Mouse (Mus musculus): ENCODE results near the gene Slc35e3.

The Slc35e3 gene

DNA sequence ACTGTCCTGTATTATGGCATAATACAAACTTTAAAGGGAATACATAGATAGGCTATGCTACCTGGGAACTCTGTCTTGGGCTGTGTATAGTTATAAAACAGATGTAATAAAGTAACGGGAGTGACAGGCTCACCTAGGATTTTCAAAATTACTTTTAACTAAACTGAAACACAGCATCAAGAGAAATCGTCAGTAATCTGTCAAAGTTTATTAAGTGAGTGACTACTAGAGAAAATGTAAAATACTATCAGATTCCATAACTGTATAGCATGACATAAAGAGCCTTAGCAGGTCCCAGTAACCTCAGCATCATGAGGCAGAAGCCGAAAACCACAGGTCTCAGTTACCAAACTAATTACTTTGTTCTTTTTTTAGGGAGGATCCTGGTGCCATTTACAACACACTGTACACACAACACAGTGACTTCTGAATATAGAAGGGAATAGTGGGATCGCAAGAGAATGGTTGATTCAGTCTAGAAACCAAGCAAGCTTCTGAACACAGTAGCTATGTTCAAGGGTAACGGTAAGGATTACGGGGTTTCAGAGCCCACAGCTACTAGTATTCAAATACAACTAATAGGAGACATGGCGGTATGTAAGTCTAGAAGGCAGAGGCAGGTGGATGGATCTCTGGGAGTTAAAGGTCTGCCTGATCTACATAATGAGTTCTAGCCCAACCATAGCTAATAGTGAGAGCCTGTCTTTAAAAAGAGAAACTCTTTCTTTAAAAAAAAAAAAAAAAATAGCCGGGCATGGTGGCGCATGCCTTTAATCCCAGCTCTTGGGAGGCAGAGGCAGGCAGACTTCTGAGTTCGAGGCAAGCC lies 47.6 kb downstream of the Slc35e3 start:
- DNase-seq (ENCODE audit: low spot score in 2 of 2), result no peak

GRCm38 (mm10) chr10:117697561-117698115 lies 48.5 kb downstream of the Slc35e3 start:
- no peak for DNase-seq (ENCODE audit: low spot score in 2 of 2)

DNA sequence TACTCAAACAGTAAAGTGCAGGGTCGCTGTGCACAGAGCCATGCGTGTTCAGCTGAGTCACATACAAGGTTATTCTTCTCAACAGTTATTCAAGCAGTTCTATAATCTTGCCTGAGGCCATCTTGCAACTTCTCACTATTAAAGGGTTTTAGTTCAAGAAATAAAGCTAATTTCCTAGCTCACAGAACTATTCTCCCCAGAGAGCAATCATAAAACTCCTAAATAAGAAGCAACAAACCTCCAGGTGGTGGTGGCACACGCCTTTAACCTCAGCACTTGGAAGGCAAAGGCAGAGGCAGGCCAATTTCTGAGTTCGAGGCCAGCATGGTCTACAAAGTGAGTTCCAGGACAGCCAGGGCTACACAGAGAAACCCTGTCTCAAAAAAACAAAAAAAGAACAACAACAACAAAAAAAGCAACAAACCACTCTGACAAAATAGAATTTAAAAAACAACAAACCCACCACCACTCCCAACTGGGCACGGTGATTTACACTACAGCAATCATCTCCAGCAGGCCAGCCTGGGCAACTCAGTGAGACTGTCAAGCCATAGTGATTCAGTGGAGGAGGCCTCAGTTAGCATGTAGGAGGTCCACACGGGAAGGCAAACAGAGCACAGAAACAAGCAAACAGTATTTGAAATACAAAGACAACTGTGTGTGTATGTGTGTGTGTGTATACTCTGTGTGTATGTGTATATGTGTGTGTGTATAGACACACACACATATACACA lies 49.2 kb downstream of the Slc35e3 start:
- no peak for DNase-seq (ENCODE audit: low spot score in 2 of 2)

- no peak for DNase-seq (ENCODE audit: low spot score in 2 of 2)
These were observed 49.9 kb downstream of the Slc35e3 start for GRCm38 (mm10) chr10:117696021-117696826.

GRCm38 (mm10) chr10:117695605-117696004 lies 50.6 kb downstream of the Slc35e3 start:
- no peak for DNase-seq (ENCODE audit: low spot score in 2 of 2)

GRCm38 (mm10) chr10:117695027-117695426 lies 51.1 kb downstream of the Slc35e3 start:
- no peak for DNase-seq (ENCODE audit: low spot score in 2 of 2)

DNA sequence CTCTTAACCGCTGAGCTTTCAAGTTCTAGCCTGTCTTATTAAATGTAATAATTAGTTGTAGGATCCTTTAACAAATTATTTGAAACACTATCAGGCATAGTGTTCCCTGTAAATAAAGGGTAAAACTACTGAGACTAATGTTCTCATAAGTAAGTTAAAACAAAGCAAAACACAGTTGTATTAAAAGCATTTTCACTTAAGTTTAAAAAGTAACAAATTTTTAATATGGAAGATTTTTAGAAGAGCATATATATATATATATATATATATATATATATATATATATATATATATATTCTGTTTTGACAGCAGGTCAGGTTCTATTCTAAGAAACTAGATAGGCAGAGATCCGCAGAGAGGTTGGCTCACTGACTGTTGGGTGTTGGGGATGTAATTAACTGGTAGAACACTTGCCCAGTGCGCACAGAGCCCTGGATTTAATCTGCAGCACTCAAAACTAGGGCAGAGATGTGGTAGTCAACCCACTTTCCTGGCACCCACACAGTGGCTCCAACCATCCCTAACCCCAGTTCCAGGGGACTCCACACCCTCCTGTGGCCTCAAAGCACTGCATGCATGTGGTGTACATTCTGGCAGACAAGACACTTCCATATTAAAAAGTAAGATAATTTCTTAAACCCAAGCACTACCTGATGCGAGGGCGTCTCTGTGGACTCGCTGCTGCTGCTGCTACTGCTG lies 51.8 kb downstream of the Slc35e3 start:
- no peak for DNase-seq (ENCODE audit: low spot score in 2 of 2)

GRCm38 (mm10) chr10:117692953-117693352 lies 53.2 kb downstream of the Slc35e3 start:
- no peak for DNase-seq (ENCODE audit: low spot score in 2 of 2)

- no peak for DNase-seq (ENCODE audit: low spot score in 2 of 2)
These were observed 54.0 kb downstream of the Slc35e3 start for GRCm38 (mm10) chr10:117692173-117692572.

- no peak for DNase-seq (ENCODE audit: low spot score in 2 of 2)
These were observed 54.7 kb downstream of the Slc35e3 start for GRCm38 (mm10) chr10:117691389-117691968.

- DNase-seq (ENCODE audit: low spot score in 2 of 2), result no peak
These were observed 55.3 kb downstream of the Slc35e3 start for GRCm38 (mm10) chr10:117690770-117691296.

GRCm38 (mm10) chr10:117690101-117690352 lies 56.1 kb downstream of the Slc35e3 start:
- no peak for DNase-seq (ENCODE audit: low spot score in 2 of 2)

DNA sequence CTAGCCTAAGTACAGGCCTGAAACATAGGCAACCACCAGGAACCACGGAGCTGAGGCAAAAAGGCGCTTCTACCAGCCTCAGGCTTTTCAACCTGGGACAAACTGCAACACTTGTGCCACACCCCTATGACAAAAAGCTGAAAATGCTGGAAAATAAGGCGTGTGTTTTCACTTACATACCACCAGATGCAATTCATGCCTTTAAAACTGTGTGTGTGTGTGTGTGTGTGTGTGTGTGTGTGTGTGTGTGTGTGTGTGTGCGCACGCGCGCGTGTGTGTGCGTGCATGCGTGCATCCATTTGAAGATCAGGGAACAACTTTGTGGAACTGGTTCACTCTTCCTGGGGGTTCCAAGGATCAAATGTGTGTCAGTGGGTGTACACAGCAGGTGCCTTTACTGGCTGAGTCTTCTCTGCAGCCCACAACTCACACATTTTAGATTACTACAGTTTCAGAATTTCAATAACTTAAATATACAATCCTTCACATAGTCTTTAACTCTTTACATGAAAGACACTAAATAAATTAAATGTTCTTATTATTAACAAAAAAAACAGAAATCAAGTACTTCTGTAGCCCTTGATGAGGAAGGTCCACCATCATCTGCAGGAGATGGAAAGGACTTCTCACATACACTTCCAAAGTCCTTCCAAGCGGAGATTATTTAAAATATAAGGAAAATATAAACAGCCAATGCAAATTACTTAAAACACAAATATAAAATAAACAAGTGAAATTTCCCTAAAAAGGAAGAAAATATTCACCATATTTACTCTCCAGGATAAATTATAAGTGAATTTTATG lies 56.7 kb downstream of the Slc35e3 start:
- DNase-seq (ENCODE audit: low spot score in 2 of 2), result no peak

DNA sequence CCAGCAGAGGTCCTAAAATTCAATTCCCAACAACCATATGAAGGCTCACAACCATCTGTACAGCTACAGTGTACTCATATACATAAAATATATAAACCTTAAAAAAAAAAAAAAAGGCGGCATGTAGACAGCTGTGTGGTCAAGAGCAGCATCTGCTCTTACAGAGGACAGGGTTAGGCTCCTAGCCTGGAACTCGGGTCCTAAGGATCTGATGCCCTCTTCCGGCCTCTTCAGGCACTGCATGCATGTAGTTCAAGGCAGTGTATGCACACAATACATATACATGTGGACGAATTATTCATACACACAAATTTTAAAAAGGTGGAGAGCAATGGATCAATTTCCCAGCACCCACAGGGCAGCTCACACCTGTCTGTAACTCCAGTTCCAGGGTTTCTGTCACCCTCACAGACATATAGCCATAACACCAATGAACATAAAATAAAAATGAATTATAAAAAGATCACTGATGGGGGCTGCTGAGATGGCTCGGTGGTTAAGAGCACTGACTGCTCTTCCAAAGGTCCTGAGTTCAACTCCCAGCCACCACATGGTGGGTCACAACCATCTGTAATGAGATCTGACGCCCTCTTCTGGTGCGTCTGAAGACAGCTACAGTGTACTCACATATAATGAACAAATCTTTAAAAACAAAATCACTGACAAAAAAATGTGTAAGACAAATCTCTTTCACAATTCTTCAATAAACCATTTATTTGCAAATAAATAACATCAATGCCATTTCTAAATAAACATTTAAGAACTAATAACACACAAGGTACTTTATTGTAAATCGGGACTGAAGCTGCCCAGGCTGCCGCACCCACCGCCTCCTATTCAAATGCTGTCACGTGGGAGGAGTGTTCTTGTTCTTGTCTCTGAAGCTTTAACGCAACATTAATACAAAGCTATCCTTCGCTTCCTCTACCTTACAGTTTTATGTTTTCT lies 57.7 kb downstream of the Slc35e3 start:
- DNase-seq (ENCODE audit: low spot score in 2 of 2), result peak in 1 of 2 experiments; percentile 30

DNA sequence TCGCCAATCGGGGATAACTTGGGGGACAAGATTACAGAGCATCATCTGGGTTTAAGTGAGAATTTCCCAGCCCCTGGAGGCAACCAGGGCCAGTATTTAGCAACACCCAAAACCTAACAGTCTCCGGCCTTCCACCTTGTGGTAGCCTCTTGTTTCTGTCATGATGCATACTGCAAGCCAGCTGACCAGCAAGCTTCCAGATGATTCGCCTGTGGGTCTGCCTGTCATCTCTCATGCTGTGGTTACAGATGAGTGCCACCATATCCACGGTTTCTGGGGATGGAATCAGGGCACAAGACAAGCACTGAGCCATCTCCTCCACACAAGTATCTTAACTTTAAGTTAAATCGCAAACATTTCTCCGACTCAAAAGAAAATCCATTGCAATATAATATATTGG lies 58.6 kb downstream of the Slc35e3 start:
- DNase-seq (ENCODE audit: low spot score in 2 of 2), result no peak

DNA sequence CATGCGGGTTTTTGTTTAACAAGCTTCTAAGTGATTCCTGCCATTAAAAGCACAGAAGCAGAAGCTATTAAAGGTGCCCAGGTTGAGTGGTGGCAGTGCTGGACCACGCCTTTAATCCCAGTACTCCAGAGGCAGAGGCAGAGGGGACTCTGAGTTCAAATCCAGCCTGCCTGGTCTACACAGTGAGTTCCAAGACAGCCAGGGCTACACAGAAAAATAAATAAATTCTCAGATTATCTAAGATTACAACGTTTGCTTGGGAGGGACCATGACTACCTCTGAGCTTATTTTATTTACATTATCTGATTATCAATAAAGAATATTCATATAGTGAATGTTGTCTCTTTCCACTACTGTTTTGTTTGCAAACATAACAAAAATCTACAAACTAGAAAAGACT lies 59.1 kb downstream of the Slc35e3 start:
- DNase-seq (ENCODE audit: low spot score in 2 of 2), result no peak

DNA sequence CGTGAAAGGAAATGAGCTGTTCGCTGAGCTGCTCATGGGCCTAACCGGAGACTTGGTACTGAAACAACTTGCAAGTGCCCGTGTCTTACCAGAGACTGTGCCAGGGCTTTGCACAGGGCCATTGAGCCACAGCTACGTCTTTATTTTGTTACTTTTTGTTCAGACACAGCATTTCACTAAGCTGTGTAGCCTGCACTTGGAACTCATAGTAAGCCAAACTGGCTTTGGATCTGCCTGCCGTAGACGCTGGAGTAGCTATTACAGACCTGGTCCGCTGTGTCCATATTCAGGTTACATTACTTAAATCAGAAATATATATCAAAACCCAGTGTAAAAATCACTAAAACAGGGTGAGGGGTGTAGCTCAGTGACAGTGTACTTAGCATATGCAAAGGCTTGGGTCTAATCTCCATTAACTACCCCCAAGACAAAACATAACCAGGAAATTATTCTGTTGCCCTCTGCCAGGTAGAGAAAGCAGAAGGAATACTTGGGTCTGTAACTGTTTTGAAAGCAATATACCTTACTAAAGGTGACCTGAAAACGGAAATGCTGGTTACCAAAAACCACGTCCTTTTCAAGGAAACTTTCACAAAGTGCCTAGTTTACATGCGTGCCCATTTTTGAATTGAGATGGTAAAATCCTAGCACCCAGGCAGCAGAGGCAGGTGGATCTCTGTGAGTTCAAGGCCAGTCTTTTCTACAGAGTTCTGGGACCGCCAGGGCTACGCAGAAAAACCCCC lies 60.1 kb downstream of the Slc35e3 start:
- no peak for DNase-seq (ENCODE audit: low spot score in 2 of 2)

DNA sequence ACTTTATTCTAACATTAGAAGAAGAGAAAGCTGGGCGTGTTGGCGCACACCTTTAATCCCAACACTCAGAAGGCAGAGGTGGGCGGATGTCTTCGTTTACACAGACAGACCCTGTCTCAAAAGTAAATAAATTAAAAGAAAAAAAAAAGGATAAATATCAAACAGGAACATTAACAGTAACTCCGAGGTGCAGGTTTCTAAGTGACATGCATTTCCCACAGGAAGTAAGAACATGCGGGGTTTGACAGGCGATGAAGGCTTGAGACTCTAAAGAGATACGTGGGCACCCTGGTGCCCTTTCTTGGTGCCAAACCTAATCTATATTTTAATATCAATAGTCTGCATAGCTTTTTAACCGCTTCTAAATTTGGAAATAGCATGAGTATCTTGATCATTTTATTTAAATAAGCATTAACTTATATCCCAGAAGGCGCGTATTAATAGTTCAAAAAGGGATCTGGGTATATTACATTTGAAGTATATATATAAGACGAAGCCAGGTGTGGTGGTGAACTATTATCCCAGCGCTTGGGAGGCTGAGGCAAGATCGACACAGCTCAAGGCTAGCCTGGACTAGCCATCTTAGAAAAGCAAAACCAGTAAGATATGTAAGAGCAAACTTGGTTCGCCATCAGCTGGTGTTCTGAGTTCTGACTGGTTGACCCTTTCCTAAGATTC lies 60.9 kb downstream of the Slc35e3 start:
- no peak for DNase-seq (ENCODE audit: low spot score in 2 of 2)
